Mouse (Mus musculus): ENCODE measurements at regions not wholly inside any gene's neighbourhood (a gene's known extent, or its start where the extent isn't known, plus 50 kb on each side); places are given as distances from the start of the nearest gene placed in this dataset.

DNA sequence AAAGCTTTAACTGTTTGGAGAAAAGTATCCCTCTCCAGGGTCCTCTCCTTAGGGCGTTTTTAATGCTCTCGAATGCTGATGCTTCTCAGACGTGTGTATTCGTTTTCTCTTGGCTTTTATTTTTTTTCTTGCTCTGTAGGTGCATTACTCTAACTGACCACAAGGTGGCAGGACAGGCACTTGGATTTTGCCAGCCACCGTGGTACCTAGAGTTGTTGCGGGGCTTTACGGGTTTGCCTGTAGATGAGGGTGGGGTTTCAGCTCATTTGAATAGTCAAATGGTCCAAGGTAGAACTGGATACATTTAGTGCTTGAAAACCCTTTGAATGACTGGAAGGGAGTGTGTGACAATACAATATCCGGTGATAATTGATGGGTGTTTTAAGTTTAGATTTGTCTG lies 283.2 kb upstream of the Cxcr4 start:
- no peak overlapping the region for H3K27ac ChIP-seq (ENCODE audit: low read length)
- H3K27me3 ChIP-seq (ENCODE audit: insufficient read depth, low read length) = no peaks in the 10 kb centered on the region
- ATAC-seq (ENCODE audit: low FRiP score, low TSS enrichment) = peak; percentile 70; the same call in 1 of the 2 replicates
- no peaks in the 10 kb centered on the region for H3K9me3 ChIP-seq (ENCODE audit: low read length)
- no peaks in the 10 kb centered on the region for H3K36me3 ChIP-seq (ENCODE audit: insufficient read depth, low read length)
- 8% methylated on average over 8 of the region's 8 CpGs for WGBS
- H3K4me2 ChIP-seq (replicated peaks; ENCODE audit: low read depth, low read length) = no peak overlapping the region
- H3K4me1 ChIP-seq (ENCODE audit: insufficient read depth, low read length) = no peaks in the 10 kb centered on the region
- no peak overlapping the region for H3K9ac ChIP-seq (replicated peaks; ENCODE audit: low read length)
- H3K4me3 ChIP-seq (ENCODE audit: low read length) = no peak overlapping the region

DNA sequence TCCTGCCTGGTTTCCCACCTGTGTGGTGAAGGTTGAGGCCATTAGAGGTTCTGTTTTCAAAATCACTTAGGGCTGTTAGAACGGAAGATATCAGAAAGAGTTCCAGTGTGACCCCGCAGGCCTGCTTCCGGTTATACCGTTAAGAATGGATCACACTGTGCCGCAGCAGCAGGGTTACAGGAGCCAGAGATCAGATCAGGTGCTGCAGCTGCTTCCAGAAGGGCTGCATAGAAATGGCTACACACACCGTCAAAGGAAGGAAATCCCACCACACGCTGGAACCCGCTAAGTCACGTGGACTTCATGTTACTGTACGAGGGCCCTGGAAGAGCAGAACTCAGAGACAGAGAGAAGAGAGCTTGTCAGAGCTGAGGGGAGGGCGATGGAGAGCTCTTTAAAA lies 282.1 kb upstream of the Cxcr4 start:
- H3K27me3 ChIP-seq (ENCODE audit: insufficient read depth, low read length) = no peaks in the 10 kb centered on the region
- no peak overlapping the region for H3K4me2 ChIP-seq (replicated peaks; ENCODE audit: low read depth, low read length)
- H3K9me3 ChIP-seq (ENCODE audit: low read length) = no peaks in the 10 kb centered on the region
- WGBS = 84% methylated on average over 11 of the region's 11 CpGs
- H3K9ac ChIP-seq (replicated peaks; ENCODE audit: low read length) = no peak overlapping the region
- H3K4me1 ChIP-seq (ENCODE audit: insufficient read depth, low read length) = no peaks in the 10 kb centered on the region
- H3K36me3 ChIP-seq (ENCODE audit: insufficient read depth, low read length) = no peaks in the 10 kb centered on the region
- no peak overlapping the region for H3K27ac ChIP-seq (ENCODE audit: low read length)
- ATAC-seq (ENCODE audit: low FRiP score, low TSS enrichment) = no peak
- H3K4me3 ChIP-seq (ENCODE audit: low read length) = no peak overlapping the region

- H3K4me2 ChIP-seq (replicated peaks; ENCODE audit: low read depth, low read length) = no peak overlapping the region
- no peak overlapping the region for H3K9ac ChIP-seq (replicated peaks; ENCODE audit: low read length)
- H3K36me3 ChIP-seq (ENCODE audit: insufficient read depth, low read length) = no peaks in the 10 kb centered on the region
- no peak overlapping the region for H3K27ac ChIP-seq (ENCODE audit: low read length)
- no peaks in the 10 kb centered on the region for H3K4me1 ChIP-seq (ENCODE audit: insufficient read depth, low read length)
- no peak for ATAC-seq (ENCODE audit: low FRiP score, low TSS enrichment)
- no peaks in the 10 kb centered on the region for H3K9me3 ChIP-seq (ENCODE audit: low read length)
- H3K27me3 ChIP-seq (ENCODE audit: insufficient read depth, low read length) = no peaks in the 10 kb centered on the region
- WGBS = 73% methylated on average over 3 of the region's 3 CpGs
- H3K4me3 ChIP-seq (ENCODE audit: low read length) = no peak overlapping the region
Observed at GRCm38 (mm10) chr1:128868761-128869160, 276.7 kb upstream of the Cxcr4 start.

DNA sequence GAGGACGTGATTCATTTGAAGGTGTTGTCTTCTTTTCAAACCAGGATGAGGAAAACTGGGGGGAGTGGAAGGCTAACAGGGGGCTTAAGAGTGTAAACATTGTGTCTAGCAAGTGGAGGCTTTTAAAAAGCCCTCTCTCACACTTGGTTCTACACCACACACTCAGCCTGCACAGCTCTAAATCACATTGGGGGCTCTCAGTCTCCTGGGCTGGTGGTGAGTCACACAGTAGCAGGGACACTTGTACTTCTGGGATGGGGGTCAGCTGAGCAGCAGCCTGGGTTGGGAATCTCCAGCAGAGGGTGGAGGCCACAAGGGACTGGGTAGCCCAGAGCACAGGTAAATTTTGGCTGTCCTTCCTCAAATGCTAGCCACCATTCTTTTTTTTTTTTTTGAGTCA lies 268.4 kb upstream of the Cxcr4 start:
- Histone ChIP-seq H3K9ac (replicated peaks; ENCODE audit: low read length) (no peak overlapping the region), H3K4me3 (ENCODE audit: low read length) (no peak overlapping the region), H3K27me3 (ENCODE audit: insufficient read depth, low read length) (no peaks in the 10 kb centered on the region), H3K4me1 (ENCODE audit: insufficient read depth, low read length) (no peaks in the 10 kb centered on the region), H3K9me3 (ENCODE audit: low read length) (no peaks in the 10 kb centered on the region), H3K36me3 (ENCODE audit: insufficient read depth, low read length) (no peaks in the 10 kb centered on the region), H3K4me2 (replicated peaks; ENCODE audit: low read depth, low read length) (no peak overlapping the region), H3K27ac (ENCODE audit: low read length) (no peak overlapping the region)
- no peak for ATAC-seq (ENCODE audit: low FRiP score, low TSS enrichment)
- 31% methylated on average over 1 of the region's 1 CpGs for WGBS

DNA sequence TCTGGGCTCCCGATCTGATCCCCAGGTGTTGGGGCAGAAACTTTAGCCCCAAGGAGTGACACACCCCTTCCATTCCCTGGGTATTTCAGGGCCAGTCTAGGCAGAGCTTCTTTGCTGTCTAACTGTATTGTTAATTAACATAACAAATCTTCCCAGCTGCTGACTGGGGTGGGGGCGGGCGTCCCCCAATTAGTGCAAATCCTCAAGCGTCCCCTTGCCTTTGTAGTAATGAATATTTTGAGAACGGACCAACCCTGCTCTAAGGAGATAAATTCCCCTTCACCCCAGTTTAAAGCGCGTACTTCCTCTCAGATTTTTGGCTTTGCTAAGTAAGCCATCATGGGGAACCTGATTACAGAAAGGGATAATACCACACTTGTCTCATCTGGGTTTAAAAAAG lies 268.0 kb upstream of the Cxcr4 start:
- Histone ChIP-seq H3K27ac (ENCODE audit: low read length) (no peak overlapping the region), H3K27me3 (ENCODE audit: insufficient read depth, low read length) (no peaks in the 10 kb centered on the region), H3K4me1 (ENCODE audit: insufficient read depth, low read length) (no peaks in the 10 kb centered on the region), H3K36me3 (ENCODE audit: insufficient read depth, low read length) (no peaks in the 10 kb centered on the region), H3K9me3 (ENCODE audit: low read length) (no peaks in the 10 kb centered on the region), H3K9ac (replicated peaks; ENCODE audit: low read length) (no peak overlapping the region), H3K4me3 (ENCODE audit: low read length) (no peak overlapping the region), H3K4me2 (replicated peaks; ENCODE audit: low read depth, low read length) (no peak overlapping the region)
- 21% methylated on average over 7 of the region's 7 CpGs for WGBS
- ATAC-seq (ENCODE audit: low FRiP score, low TSS enrichment) = no peak

- H3K4me2 ChIP-seq (replicated peaks; ENCODE audit: low read depth, low read length) = no peak overlapping the region
- H3K4me1 ChIP-seq (ENCODE audit: insufficient read depth, low read length) = no peaks in the 10 kb centered on the region
- no peak overlapping the region for H3K4me3 ChIP-seq (ENCODE audit: low read length)
- H3K27me3 ChIP-seq (ENCODE audit: insufficient read depth, low read length) = no peaks in the 10 kb centered on the region
- H3K9ac ChIP-seq (replicated peaks; ENCODE audit: low read length) = no peak overlapping the region
- 80% methylated on average over 2 of the region's 2 CpGs for WGBS
- no peaks in the 10 kb centered on the region for H3K36me3 ChIP-seq (ENCODE audit: insufficient read depth, low read length)
- ATAC-seq (ENCODE audit: low FRiP score, low TSS enrichment) = no peak
- no peaks in the 10 kb centered on the region for H3K9me3 ChIP-seq (ENCODE audit: low read length)
- H3K27ac ChIP-seq (ENCODE audit: low read length) = no peak overlapping the region
Observed at GRCm38 (mm10) chr1:128858661-128859060, 266.6 kb upstream of the Cxcr4 start.

DNA sequence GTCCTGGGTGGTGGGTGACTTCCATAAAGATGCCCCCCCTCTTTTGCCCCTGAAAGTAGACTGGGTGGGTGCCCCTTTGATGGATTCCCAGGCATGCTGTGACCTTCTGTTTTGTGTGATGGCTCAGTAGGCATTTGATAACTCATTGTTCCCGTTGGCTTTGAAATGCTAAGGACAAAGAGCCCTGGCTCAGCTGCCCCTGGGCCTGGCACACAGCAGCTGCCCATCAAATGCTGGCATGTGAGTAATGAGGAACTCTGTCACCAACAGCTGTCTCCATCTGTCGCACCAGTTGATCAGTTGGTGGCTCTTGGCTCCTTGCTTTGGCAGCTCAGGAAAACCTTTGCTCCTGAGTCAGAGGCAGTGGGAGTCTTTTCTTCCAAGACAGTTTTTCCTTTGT lies 264.8 kb upstream of the Cxcr4 start:
- Histone ChIP-seq H3K4me3 (ENCODE audit: low read length) (no peak overlapping the region), H3K36me3 (ENCODE audit: insufficient read depth, low read length) (no peaks in the 10 kb centered on the region), H3K4me2 (replicated peaks; ENCODE audit: low read depth, low read length) (no peak overlapping the region), H3K27ac (ENCODE audit: low read length) (no peak overlapping the region), H3K9me3 (ENCODE audit: low read length) (no peaks in the 10 kb centered on the region), H3K4me1 (ENCODE audit: insufficient read depth, low read length) (no peaks in the 10 kb centered on the region), H3K9ac (replicated peaks; ENCODE audit: low read length) (no peak overlapping the region), H3K27me3 (ENCODE audit: insufficient read depth, low read length) (no peaks in the 10 kb centered on the region)
- WGBS = 79% methylated on average over 2 of the region's 2 CpGs
- no peak for ATAC-seq (ENCODE audit: low FRiP score, low TSS enrichment)

- Histone ChIP-seq H3K27ac (ENCODE audit: low read length) (no peak overlapping the region), H3K27me3 (ENCODE audit: insufficient read depth, low read length) (no peaks in the 10 kb centered on the region), H3K4me3 (ENCODE audit: low read length) (no peak overlapping the region), H3K36me3 (ENCODE audit: insufficient read depth, low read length) (no peaks in the 10 kb centered on the region), H3K9me3 (ENCODE audit: low read length) (no peaks in the 10 kb centered on the region), H3K4me1 (ENCODE audit: insufficient read depth, low read length) (no peaks in the 10 kb centered on the region), H3K4me2 (replicated peaks; ENCODE audit: low read depth, low read length) (no peak overlapping the region), H3K9ac (replicated peaks; ENCODE audit: low read length) (no peak overlapping the region)
- WGBS = 71% methylated on average over 9 of the region's 9 CpGs
- no peak for ATAC-seq (ENCODE audit: low FRiP score, low TSS enrichment)
Observed at GRCm38 (mm10) chr1:128854649-128855048, 262.6 kb upstream of the Cxcr4 start.

DNA sequence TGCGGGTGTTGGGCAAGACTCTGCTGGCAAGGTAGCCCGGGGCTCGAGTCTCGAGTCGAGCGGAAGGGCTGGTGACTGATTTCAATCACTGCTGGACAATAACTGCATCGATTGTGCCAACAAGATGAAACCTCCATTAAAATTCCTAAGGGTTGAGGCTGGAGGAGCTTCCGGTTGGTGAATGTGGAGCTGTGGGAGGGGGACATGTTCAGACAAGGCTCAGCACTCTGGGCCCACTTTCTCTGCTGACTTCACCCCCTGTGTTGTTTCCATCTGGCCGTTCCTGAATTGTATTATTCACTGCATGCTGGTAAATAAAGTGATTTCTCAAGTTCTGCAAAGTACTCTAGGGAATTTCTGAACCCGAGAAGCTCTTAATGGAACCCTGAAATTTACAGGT lies 261.2 kb upstream of the Cxcr4 start:
- Histone ChIP-seq H3K27me3 (ENCODE audit: insufficient read depth, low read length) (no peaks in the 10 kb centered on the region), H3K9ac (replicated peaks; ENCODE audit: low read length) (no peak overlapping the region), H3K4me2 (replicated peaks; ENCODE audit: low read depth, low read length) (no peak overlapping the region), H3K27ac (ENCODE audit: low read length) (no peak overlapping the region), H3K4me1 (ENCODE audit: insufficient read depth, low read length) (no peaks in the 10 kb centered on the region), H3K9me3 (ENCODE audit: low read length) (no peaks in the 10 kb centered on the region), H3K4me3 (ENCODE audit: low read length) (no peak overlapping the region), H3K36me3 (ENCODE audit: insufficient read depth, low read length) (no peaks in the 10 kb centered on the region)
- ATAC-seq (ENCODE audit: low FRiP score, low TSS enrichment) = no peak
- WGBS = 88% methylated on average over 9 of the region's 10 CpGs

- Histone ChIP-seq H3K9ac (replicated peaks; ENCODE audit: low read length) (no peak overlapping the region), H3K4me3 (ENCODE audit: low read length) (no peak overlapping the region), H3K27me3 (ENCODE audit: insufficient read depth, low read length) (no peaks in the 10 kb centered on the region), H3K9me3 (ENCODE audit: low read length) (no peaks in the 10 kb centered on the region), H3K4me1 (ENCODE audit: insufficient read depth, low read length) (peaks cover under 1% of the 10 kb centered on the region; the same call in 1 of the 2 replicates), H3K4me2 (replicated peaks; ENCODE audit: low read depth, low read length) (no peak overlapping the region), H3K36me3 (ENCODE audit: insufficient read depth, low read length) (no peaks in the 10 kb centered on the region), H3K27ac (ENCODE audit: low read length) (no peak overlapping the region)
- no peak for ATAC-seq (ENCODE audit: low FRiP score, low TSS enrichment)
- 75% methylated on average over 4 of the region's 4 CpGs for WGBS
Observed at GRCm38 (mm10) chr1:128837361-128837760, 245.3 kb upstream of the Cxcr4 start.

GRCm38 (mm10) chr1:128835510-128835909 lies 243.4 kb upstream of the Cxcr4 start:
- Histone ChIP-seq H3K36me3 (ENCODE audit: insufficient read depth, low read length) (no peaks in the 10 kb centered on the region), H3K27me3 (ENCODE audit: insufficient read depth, low read length) (no peaks in the 10 kb centered on the region), H3K4me2 (replicated peaks; ENCODE audit: low read depth, low read length) (no peak overlapping the region), H3K27ac (ENCODE audit: low read length) (no peak overlapping the region), H3K9ac (replicated peaks; ENCODE audit: low read length) (no peak overlapping the region), H3K4me1 (ENCODE audit: insufficient read depth, low read length) (peaks cover 4% of the 10 kb centered on the region; the same call in 1 of the 2 replicates), H3K9me3 (ENCODE audit: low read length) (no peaks in the 10 kb centered on the region), H3K4me3 (ENCODE audit: low read length) (no peak overlapping the region)
- 83% methylated on average over 8 of the region's 8 CpGs for WGBS
- no peak for ATAC-seq (ENCODE audit: low FRiP score, low TSS enrichment)
